Mouse (Mus musculus) G1E (cell line): ENCODE measurements at regions not wholly inside any gene's neighbourhood (a gene's known extent, or its start where the extent isn't known, plus 50 kb on each side); places are given as distances from the start of the nearest gene placed in this dataset.

Source experiments
- ATAC-seq: 2 replicates; pipeline ENCODE4 v1.8.0; 2016; ENCODE audit warnings: mild to moderate bottlenecking; ENCODE audit not compliant: insufficient number of reproducible peaks, poor library complexity, low FRiP score, severe bottlenecking; ENCODE audit errors: extremely low read depth
- DNase-seq: peaks from one replicate; pipeline ENCODE4 v3.0.0; 2012; ENCODE audit warnings: low spot score
- H3K27me3 ChIP-seq: 2 replicates; pipeline ENCODE4 v1.6.1; 2012; ENCODE audit warnings: mild to moderate bottlenecking, low read length, inconsistent platforms; ENCODE audit not compliant: insufficient read depth
- H3K36me3 ChIP-seq: replicated peaks from 2 replicates; pipeline ENCODE3; 2012; ENCODE audit warnings: mild to moderate bottlenecking, inconsistent platforms
- H3K4me1 ChIP-seq: 2 replicates; pipeline ENCODE4 v1.6.1; 2012; ENCODE audit warnings: low read depth, low read length, inconsistent platforms, mixed read lengths; ENCODE audit not compliant: insufficient read depth
- H3K4me3 ChIP-seq: 2 replicates; pipeline ENCODE4 v1.5.1; 2012; ENCODE audit warnings: low read depth, mild to moderate bottlenecking, inconsistent platforms, low read length, moderate library complexity, mixed read lengths
- H3K9me3 ChIP-seq: replicated peaks from 2 replicates; pipeline ENCODE4 v1.6.1; 2012; ENCODE audit warnings: inconsistent platforms
- CTCF ChIP-seq: IDR thresholded peaks from 2 replicates; pipeline ENCODE4 v1.5.1; 2012; ENCODE audit warnings: low read depth, low read length, inconsistent platforms, mixed read lengths
- GATA1 ChIP-seq: IDR thresholded peaks from 2 replicates; pipeline ENCODE4 v1.6.1; 2012; ENCODE audit warnings: borderline replicate concordance, low read length, inconsistent platforms, mixed read lengths
- GATA2 ChIP-seq: IDR thresholded peaks from 2 replicates; pipeline ENCODE4 v1.6.1; 2012; ENCODE audit warnings: low read depth, low read length, inconsistent platforms, borderline replicate concordance
- POLR2AphosphoS5 ChIP-seq: IDR thresholded peaks from 2 replicates; pipeline ENCODE4 v1.6.1; 2012; ENCODE audit warnings: low read depth, low read length, inconsistent platforms; ENCODE audit not compliant: insufficient replicate concordance
- TAL1 ChIP-seq: conservative IDR thresholded peaks from 2 replicates; pipeline ENCODE4 v1.6.1; 2012; ENCODE audit warnings: low read depth, low read length, inconsistent platforms, mixed read lengths

- DNase-seq (no peak), ATAC-seq (no peak)
- TF ChIP-seq GATA1 (no peak), POLR2AphosphoS5 (no peak), TAL1 (no peak), GATA2 (no peak), CTCF (no peak)
- Histone ChIP-seq H3K9me3 (peaks cover 64% of the 10 kb centered on the region), H3K27me3 (no peaks in the 10 kb centered on the region), H3K4me1 (no peaks in the 10 kb centered on the region), H3K36me3 (no peaks in the 10 kb centered on the region), H3K4me3 (no peak overlapping the region)
Observed at GRCm38 (mm10) chr14:24901726-24902125, 414.8 kb downstream of the Rps24 start.

- ATAC-seq: no peak
- DNase-seq: no peak
- Histone ChIP-seq H3K4me1 (no peaks in the 10 kb centered on the region), H3K4me3 (no peak overlapping the region), H3K9me3 (peaks cover 71% of the 10 kb centered on the region), H3K36me3 (no peaks in the 10 kb centered on the region), H3K27me3 (no peaks in the 10 kb centered on the region)
- TF ChIP-seq GATA1 (no peak), POLR2AphosphoS5 (no peak), TAL1 (no peak), GATA2 (no peak), CTCF (no peak)
Observed at GRCm38 (mm10) chr14:24902870-24903269, 415.9 kb downstream of the Rps24 start.

- H3K9me3 ChIP-seq: peaks cover 76% of the 10 kb centered on the region
- no peak for DNase-seq
- H3K4me3 ChIP-seq: no peak overlapping the region
- H3K27me3 ChIP-seq: no peaks in the 10 kb centered on the region
- no peaks in the 10 kb centered on the region for H3K36me3 ChIP-seq
- TF ChIP-seq CTCF (no peak), POLR2AphosphoS5 (no peak), GATA2 (no peak), TAL1 (no peak), GATA1 (no peak)
- no peak for ATAC-seq
- H3K4me1 ChIP-seq: no peaks in the 10 kb centered on the region
Observed at GRCm38 (mm10) chr14:24904712-24905111, 417.8 kb downstream of the Rps24 start.

DNA sequence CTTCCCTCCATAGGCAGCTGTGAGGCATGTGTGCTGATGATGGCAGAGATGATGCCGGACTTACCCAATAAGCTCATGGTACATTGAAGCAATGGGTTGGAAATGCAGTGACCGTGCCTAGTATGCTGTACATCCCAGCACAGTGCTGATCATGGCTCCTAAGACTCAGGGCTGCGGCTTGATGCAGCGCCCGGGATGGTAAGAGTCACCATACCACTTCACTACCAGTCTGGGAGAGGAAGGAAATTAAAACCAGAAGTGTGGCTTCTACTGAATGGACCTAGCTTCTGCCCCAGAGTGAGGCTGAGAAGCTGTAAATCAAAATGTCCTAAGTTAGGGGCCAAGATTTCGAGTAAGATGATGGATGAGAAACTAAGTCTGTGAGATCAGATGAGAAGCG is 420.0 kb downstream of the Rps24 start:
- DNase-seq (no peak), ATAC-seq (no peak)
- Histone ChIP-seq H3K4me3 (no peak overlapping the region), H3K27me3 (no peaks in the 10 kb centered on the region), H3K9me3 (peaks cover 74% of the 10 kb centered on the region), H3K36me3 (no peaks in the 10 kb centered on the region), H3K4me1 (no peaks in the 10 kb centered on the region)
- TF ChIP-seq GATA1 (no peak), POLR2AphosphoS5 (no peak), GATA2 (no peak), CTCF (no peak), TAL1 (no peak)

DNA sequence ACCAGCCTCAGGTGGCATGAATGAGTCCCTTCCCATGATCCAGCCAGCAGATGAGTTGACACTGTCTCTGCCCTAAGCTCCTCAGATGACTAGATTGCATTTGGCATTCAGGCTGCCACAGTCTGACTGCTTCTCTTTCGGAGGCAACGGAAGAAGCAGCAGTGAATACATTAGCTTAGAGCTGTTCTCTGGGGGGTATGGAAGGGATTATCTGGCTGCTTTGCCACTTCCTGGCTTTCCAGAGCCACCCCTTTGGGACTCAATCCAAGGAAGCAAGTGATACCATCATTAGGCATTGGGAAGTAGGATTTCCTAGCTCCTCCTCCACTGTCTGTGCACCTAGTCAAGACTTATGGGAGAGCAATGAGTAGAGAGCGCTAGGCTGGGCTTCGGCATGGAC is 421.5 kb downstream of the Rps24 start:
- TF ChIP-seq GATA2: no peak
- TF ChIP-seq GATA1: no peak
- Histone ChIP-seq H3K9me3 (peaks cover 82% of the 10 kb centered on the region), H3K4me3 (no peak overlapping the region), H3K36me3 (no peaks in the 10 kb centered on the region), H3K4me1 (no peaks in the 10 kb centered on the region), H3K27me3 (no peaks in the 10 kb centered on the region)
- ATAC-seq: no peak
- DNase-seq: no peak

DNA sequence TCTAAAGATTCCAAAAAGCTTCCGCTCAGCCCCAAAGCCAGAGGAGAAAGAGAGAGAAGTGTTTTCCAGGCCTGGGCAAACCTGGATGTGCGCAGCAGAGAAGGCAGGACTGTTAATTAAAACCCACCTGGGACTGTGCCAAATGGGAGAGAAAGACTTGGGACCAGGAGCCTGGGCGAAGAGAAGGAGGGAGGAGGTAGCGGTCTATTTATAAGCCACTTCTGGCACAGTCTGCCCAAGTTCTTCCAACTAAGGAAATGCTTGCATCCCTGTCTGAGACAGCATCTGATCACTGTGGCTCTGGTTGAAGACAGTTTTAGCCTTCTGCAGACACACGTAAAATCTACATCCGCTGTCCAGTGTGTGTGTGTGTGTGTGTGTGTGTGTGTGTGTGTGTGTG is 424.7 kb downstream of the Rps24 start:
- Histone ChIP-seq H3K4me1 (no peaks in the 10 kb centered on the region), H3K27me3 (no peaks in the 10 kb centered on the region), H3K4me3 (no peak overlapping the region), H3K36me3 (no peaks in the 10 kb centered on the region), H3K9me3 (peaks cover 73% of the 10 kb centered on the region)
- DNase-seq (no peak), ATAC-seq (no peak)
- no peak for TF ChIP-seq GATA1
- TF ChIP-seq TAL1: no peak
- no peak for TF ChIP-seq GATA2

DNA sequence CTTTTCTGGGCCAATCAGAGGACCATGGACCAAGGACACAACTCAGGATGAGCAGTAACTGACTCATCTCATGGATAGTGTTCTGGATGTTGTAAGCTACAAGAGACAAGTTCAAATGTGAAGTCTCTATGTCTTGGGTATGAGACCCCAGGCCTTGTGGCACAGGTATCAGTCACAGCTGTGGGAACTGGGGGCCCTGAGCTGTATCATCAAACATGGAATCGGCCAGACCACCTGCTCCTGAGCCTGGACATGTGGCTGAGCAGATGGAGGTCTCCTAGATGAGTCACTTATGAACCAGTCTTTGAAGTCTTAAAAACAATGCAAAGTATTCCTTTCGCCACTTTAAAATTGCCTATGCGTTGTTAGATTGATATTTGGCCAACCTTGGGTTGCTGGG is 432.1 kb downstream of the Rps24 start:
- no peak for DNase-seq
- H3K4me1 ChIP-seq: no peaks in the 10 kb centered on the region
- no peaks in the 10 kb centered on the region for H3K36me3 ChIP-seq
- TF ChIP-seq CTCF (no peak), TAL1 (no peak), GATA2 (no peak), POLR2AphosphoS5 (no peak), GATA1 (no peak)
- peaks cover 70% of the 10 kb centered on the region for H3K9me3 ChIP-seq
- no peak for ATAC-seq
- H3K4me3 ChIP-seq: no peak overlapping the region
- no peaks in the 10 kb centered on the region for H3K27me3 ChIP-seq
